Mouse (Mus musculus) kidney, postnatal 25 days (tissue): ENCODE results near the gene Rybp.
A peak's percentile ranks its signal among the peaks of the same experiment; 100 is the strongest.

Source experiments
- DNase-seq, 2 experiments: peaks; one replicate each; pipeline ENCODE4 v3.0.0; 2021; ENCODE audit warnings: mixed read lengths in 2 of 2

Rybp gene

GRCm38 (mm10) chr6:100218541-100219341 is 68.5 kb downstream of the Rybp start:
- DNase-seq, result peak; percentile 67 to 88

- DNase-seq, result peak in 1 of 2 experiments; percentile 26
Observed at GRCm38 (mm10) chr6:100217507-100217906, 69.8 kb downstream of the Rybp start.

DNA sequence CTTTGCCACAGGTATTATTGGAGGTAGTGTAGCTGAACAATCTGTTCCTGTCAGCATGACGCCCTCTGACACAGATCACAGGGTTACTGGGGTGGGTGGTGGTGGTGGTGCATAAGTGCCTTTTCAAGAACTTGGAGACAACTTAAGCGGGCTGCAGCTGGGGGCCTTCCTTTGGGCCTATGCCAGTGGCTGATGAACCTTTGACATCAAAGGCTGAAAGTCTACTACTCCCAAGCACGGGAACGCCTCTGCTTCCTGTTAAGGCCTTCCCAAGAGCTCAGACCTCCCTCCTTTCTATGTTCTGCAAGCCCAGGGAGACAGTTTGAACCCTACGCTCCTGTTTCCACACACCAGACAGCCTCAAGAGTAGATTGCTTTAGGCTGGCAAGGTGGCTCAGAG is 70.3 kb downstream of the Rybp start:
- peak in 1 of 2 experiments; percentile 30 for DNase-seq

DNA sequence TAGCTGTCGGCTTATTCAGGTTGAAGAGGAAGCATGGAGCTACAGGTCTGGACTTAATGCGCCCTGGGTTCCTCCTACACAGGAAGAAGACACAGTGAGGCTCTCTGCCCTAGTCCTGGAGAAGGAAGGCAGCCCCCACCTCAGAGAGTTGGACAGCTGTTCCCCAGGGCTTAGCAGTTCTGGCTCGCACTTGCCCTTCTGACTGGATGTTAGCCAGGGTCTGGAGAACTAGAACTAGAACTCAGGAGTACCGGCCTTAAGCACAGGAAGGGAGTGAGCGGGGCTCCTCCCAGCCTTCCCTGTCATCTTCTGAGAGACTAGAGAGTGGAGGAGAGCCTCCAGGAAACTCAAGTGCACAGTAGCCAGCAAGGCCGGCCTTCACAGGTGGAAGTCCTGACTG is 71.5 kb downstream of the Rybp start:
- peak in 1 of 2 experiments; percentile 39 for DNase-seq

DNA sequence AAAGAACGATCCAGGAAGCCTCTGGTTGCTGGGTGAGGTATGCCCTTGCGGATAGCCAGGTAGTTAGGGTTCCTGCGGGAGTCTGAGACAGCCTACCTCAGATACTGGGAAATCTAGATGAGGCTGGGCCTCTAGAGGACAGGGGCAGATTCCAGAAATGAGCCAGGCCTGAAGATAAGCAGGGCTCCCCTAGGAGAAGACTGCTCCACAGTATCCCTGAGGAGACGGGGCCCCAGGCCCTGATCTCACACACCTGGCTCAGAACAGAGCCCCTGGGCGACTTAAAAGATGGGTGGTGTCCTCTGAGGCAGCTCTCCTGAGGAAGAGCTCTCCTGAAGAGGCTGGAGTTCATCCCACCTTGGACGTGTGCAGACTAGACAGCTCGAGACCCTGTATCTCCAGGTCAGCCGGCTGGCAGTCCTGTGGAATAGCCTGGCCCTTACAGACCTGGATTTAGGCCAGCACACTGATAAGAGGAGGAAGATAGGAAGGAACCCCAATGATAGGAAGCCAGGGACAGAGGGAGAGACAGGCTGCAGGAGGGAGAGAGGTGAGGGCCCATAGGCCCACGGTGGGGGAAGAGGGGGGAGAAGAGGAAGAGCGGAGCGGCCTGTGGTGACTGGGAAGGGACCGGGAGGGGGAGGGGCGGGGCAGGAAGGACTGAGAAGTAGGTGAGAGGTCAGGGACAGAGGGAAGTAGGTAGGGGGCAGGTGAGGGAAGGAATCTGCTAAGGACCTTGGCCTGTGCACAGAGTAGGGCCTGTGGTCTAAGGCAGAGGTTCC is 73.0 kb downstream of the Rybp start:
- DNase-seq, result peak in 1 of 2 experiments; percentile 35

- peak in 1 of 2 experiments; percentile 19 for DNase-seq
Observed at GRCm38 (mm10) chr6:100213596-100213995, 73.7 kb downstream of the Rybp start.

DNA sequence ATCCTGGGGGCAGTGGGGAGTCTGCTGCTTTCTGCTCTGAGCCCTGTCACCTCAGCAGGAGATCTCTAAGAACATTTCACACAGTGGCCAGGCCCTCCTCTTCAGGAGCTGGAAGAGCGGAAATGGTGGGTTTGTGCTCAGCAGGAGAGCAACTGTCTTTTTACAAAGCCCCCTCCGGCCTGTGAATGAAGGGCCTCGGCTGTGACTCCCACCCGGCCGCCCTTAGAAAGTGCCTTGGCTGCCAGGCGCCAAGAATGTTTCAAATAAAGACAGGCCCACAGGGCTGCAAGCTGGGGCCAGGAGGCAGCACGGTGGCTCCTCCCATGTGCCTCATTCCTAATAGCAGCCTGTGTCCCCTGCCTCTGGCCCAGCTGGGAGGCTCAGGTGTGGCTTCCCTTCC is 74.5 kb downstream of the Rybp start:
- DNase-seq, result peak in 1 of 2 experiments; percentile 23

DNA sequence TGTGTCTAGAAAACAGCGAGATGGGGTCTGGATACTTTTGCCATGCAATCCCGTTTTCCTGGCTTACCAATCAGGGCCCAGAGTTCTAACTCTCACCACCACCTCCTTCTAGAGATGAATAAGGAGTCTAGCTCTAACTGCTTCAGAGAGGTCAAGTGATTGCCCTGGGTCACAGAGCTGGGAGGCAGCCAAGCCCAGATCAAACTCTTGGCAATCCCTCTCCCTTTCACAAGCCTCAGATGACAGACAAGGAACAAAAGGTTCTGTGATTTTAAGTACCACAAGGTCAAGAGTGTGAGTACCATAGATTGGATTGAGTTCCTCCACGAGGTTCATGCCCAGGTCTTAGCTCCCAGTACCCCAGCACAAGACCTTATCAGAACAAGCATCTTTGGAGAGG is 75.6 kb downstream of the Rybp start:
- DNase-seq, result no peak

- DNase-seq, result no peak
Observed at GRCm38 (mm10) chr6:100210517-100210916, 76.8 kb downstream of the Rybp start.

GRCm38 (mm10) chr6:100206741-100207275 is 80.5 kb downstream of the Rybp start:
- peak; percentile 54 to 76 for DNase-seq

GRCm38 (mm10) chr6:100206261-100206660 is 81.0 kb downstream of the Rybp start:
- no peak for DNase-seq

- peak; percentile 87 to 88 for DNase-seq
Observed at GRCm38 (mm10) chr6:100204436-100204835, 82.8 kb downstream of the Rybp start.

DNA sequence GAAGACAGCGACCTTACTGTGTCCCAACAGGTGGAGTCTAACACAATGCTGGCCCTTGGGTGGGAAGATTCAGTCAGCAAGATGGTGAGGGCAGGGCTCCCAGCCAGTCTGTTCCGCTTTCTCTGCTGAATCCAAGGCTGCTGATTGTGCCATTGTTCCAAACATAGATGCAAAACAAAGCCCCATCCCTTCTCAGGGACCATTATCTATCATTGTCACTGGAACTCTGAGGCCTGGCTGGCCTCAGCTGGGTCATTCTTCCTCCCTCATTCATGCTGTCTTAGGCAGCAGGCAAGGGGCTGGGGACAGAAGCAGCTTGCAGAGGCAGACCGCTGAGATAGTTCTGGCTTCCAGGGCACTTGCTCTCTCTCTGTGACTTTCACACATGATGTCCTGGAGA is 83.8 kb downstream of the Rybp start:
- DNase-seq, result peak in 1 of 2 experiments; percentile 35

GRCm38 (mm10) chr6:100202091-100202490 is 85.2 kb downstream of the Rybp start:
- DNase-seq, result peak in 1 of 2 experiments; percentile 35

DNA sequence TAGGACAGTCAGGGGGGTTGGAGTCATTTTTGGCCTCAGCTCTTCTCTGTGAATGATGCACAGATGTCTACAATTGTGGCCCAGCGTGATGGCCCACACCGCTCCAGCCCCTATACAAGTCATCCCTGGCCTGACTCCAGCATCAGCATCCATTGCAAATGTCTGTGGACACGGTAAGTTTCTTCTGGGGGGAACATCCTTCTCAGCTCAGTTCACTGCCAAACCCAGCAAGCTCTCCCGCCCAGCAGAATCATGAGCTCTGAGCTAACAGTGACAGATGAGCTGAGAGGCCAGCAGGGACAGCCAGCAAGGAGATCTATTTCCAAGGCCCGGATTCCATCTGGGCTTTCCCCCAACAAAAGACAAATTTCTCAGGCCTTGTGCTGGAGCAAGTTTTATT is 90.2 kb downstream of the Rybp start:
- peak in 1 of 2 experiments; percentile 39 for DNase-seq

DNA sequence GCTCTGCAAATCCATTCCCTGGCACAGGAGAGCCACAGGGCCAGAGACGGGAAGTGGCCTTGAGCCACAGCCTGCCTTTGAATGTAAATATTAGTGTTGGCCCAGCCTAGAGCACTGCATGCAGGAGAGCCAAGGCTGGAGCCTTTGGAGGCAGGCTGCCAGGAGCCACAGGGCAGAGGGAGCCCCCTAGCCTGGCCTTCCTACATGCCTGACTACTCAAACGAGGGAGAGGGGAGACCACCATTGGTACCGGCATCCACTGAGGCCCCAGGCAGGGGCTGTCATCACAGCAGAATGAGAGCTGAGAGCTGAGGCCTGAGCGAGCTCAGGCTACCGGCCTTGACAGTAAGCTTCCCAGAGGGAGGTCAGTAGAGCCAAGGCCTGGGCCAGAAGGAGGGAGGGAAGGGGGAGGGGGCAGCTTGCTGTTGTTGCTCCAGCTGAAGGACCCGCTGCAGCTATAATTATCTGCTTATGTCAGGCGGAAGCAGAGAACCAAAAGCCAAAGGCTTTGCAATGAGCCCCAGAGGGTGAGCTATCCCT is 91.3 kb downstream of the Rybp start:
- DNase-seq, result peak; percentile 59 to 71

DNA sequence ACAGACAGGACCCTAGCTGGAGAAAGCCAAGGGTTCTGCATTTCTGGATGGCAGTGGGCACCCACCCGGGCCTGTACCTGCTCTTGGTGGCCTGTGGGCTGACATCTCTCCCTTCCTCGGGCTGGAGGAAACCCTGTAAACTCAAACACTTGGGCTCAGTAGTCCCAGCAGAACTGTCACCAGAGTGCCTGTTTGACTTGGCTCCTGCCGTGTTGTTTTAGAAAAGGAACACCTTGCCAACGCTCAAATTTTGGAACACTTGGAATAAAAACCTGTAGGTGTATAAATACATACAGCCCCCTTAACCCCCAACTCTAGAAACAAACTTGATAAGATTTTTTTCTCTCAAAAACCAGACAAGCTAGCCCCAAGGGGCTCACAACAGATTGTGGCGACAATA is 92.2 kb downstream of the Rybp start:
- DNase-seq, result peak in 1 of 2 experiments; percentile 19

DNA sequence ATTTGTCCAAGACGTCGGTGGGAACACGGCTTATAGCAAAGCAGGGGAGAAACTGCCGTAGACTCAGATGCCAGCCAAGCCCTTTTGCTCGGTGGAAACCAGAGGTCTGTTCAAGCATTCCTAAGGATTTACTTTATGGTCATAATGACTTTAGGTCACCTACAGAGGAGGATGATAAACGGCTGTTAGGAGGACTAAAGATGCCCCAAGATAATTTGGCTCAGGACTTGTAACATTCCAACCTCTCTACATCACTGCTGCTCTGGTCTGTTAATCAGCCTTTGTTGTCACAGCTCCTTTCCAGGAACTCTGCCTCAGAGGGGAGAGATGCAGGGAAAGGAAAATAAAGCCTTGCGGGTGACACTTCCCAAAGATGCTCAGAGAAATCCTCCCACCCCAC is 93.5 kb downstream of the Rybp start:
- DNase-seq, result no peak

GRCm38 (mm10) chr6:100192691-100193229 is 94.5 kb downstream of the Rybp start:
- DNase-seq, result no peak

- DNase-seq, result no peak
Observed at GRCm38 (mm10) chr6:100190803-100191559, 96.3 kb downstream of the Rybp start.

GRCm38 (mm10) chr6:100190310-100190709 is 97.0 kb downstream of the Rybp start:
- no peak for DNase-seq
